Mouse (Mus musculus) macrophage (primary cell): ENCODE results near the gene Vmn2r86. TPM values are rescaled to one million over a fixed set of nuclear protein-coding genes. Genes with fewer than 3 reads are reported as not detected.
"Not testable (repeated sequence)": the region's sequence is repeated elsewhere in the genome, so short reads cannot be mapped to it uniquely, and the experiment has no call there.

Experiments
- H3K27ac ChIP-seq: fragments of 350-480 bp; formaldehyde crosslinking; 2 replicates; pipeline ENCODE4 v1.9.0; 2021
- H3K36me3 ChIP-seq: fragments of 350-480 bp; formaldehyde crosslinking; 2 replicates; pipeline ENCODE4 v1.9.0; 2021; ENCODE audit errors: inconsistent target
- H3K4me3 ChIP-seq: fragments of 350-480 bp; formaldehyde crosslinking; 2 replicates; pipeline ENCODE4 v1.9.0; 2021; ENCODE audit errors: inconsistent target
- H3K79me2 ChIP-seq: fragments of 350-480 bp; formaldehyde crosslinking; 2 replicates; pipeline ENCODE4 v1.9.0; 2021; ENCODE audit errors: inconsistent target
- WGBS: methylation state at CpG from one replicate; pipeline ENCODE4 v1.1.7; 2026; ENCODE audit warnings: inconsistent platforms; ENCODE audit not compliant: missing documents; 5-methylcytosine and 5-hydroxymethylcytosine counted together
- polyA plus RNA-seq: library from polyadenylated mRNA; stranded (reverse); fragments of 250-400 nt; gene quantifications from 3 replicates; pipeline ENCODE4 v1.2.4, GENCODE M21; 2018; ENCODE audit warnings: inconsistent platforms
- total RNA-seq, 78 experiments: library from RNA; depleted of rRNA; stranded (reverse); fragments of 250-400 nt; gene quantifications; 1 replicate in 9 of 78; 2 replicates in 24 of 78; 3 replicates in 43 of 78; 4 replicates in 2 of 78; pipeline ENCODE4 v1.2.4; 2018; ENCODE audit warnings: inconsistent platforms in 56 of 78

Gene Vmn2r86
- total RNA-seq (2018; cell fraction: chromatin; rRNA removed): not detected
- not detected for total RNA-seq (2018; cell fraction: cytosol; rRNA removed)
- total RNA-seq (2018; cell fraction: nucleus; rRNA removed): under 1 TPM in 1 of 26 experiments, not detected in 25; 0.06 TPM
- polyA plus RNA-seq: not detected in 3 replicates

GRCm38 (mm10) chr10:130455950-130456349, at the start of gene Vmn2r86:
TSS of gene Vmn2r86 (minus strand) at chr10:130456050.
- H3K27ac ChIP-seq, H3K79me2 ChIP-seq, H3K36me3 ChIP-seq, H3K4me3 ChIP-seq: not testable (repeated sequence)
- WGBS: 89% methylated on average over 1 of the region's 1 CpGs

- H3K36me3 ChIP-seq: no peaks in the 10 kb centered on the region
- no peak within 1 kb of the TSS for H3K27ac ChIP-seq
- no peak within 1 kb of the TSS for H3K4me3 ChIP-seq
- H3K79me2 ChIP-seq: no peaks in the 10 kb centered on the region
These were observed 41.4 kb upstream of the Vmn2r86 start, which contains the start of gene Vmn2r87 for GRCm38 (mm10) chr10:130497296-130497695. TSS of gene Vmn2r87 (minus strand) at chr10:130497396.

GRCm38 (mm10) chr10:130470311-130470760, 14.5 kb upstream of the Vmn2r86 start:
- no peak overlapping the region for H3K4me3 ChIP-seq
- H3K27ac ChIP-seq: no peak overlapping the region
- no peaks in the 10 kb centered on the region for H3K79me2 ChIP-seq
- 4% methylated on average over 35 of the region's 36 CpGs for WGBS
- no peaks in the 10 kb centered on the region for H3K36me3 ChIP-seq

GRCm38 (mm10) chr10:130444776-130445175, 11.1 kb downstream of the Vmn2r86 start:
- H3K36me3 ChIP-seq: no peaks in the 10 kb centered on the region
- H3K27ac ChIP-seq: no peak overlapping the region
- H3K79me2 ChIP-seq: no peaks in the 10 kb centered on the region
- 89% methylated on average over 14 of the region's 21 CpGs for WGBS
- no peak overlapping the region for H3K4me3 ChIP-seq

GRCm38 (mm10) chr10:130434185-130434898, 21.5 kb downstream of the Vmn2r86 start:
- 91% methylated on average over 10 of the region's 11 CpGs for WGBS
- not testable (repeated sequence) for H3K79me2 ChIP-seq, H3K36me3 ChIP-seq, H3K4me3 ChIP-seq, H3K27ac ChIP-seq

- not testable (repeated sequence) for H3K4me3 ChIP-seq, H3K79me2 ChIP-seq, H3K27ac ChIP-seq, H3K36me3 ChIP-seq
These were observed 26.2 kb downstream of the Vmn2r86 start, which contains the start of gene Vmn2r85 for GRCm38 (mm10) chr10:130429603-130430002. TSS of gene Vmn2r85 (minus strand) at chr10:130429703.

- H3K79me2 ChIP-seq, H3K36me3 ChIP-seq, H3K4me3 ChIP-seq, H3K27ac ChIP-seq: not testable (repeated sequence)
- 13% methylated on average over 2 of the region's 2 CpGs for WGBS
These were observed 33.5 kb downstream of the Vmn2r86 start for GRCm38 (mm10) chr10:130422368-130422767.

GRCm38 (mm10) chr10:130420401-130420800, 35.4 kb downstream of the Vmn2r86 start:
- Histone ChIP-seq H3K4me3 (no peak overlapping the region), H3K27ac (no peak overlapping the region), H3K79me2 (no peaks in the 10 kb centered on the region), H3K36me3 (no peaks in the 10 kb centered on the region)
- WGBS: 87% methylated on average over 3 of the region's 3 CpGs

GRCm38 (mm10) chr10:130419954-130420353, 35.9 kb downstream of the Vmn2r86 start:
- not testable (repeated sequence) for H3K36me3 ChIP-seq, H3K4me3 ChIP-seq, H3K79me2 ChIP-seq, H3K27ac ChIP-seq
- 84% methylated on average over 2 of the region's 2 CpGs for WGBS

GRCm38 (mm10) chr10:130416352-130416751, 39.5 kb downstream of the Vmn2r86 start:
- H3K27ac ChIP-seq, H3K4me3 ChIP-seq, H3K79me2 ChIP-seq, H3K36me3 ChIP-seq: not testable (repeated sequence)

- H3K4me3 ChIP-seq, H3K27ac ChIP-seq, H3K36me3 ChIP-seq, H3K79me2 ChIP-seq: not testable (repeated sequence)
- WGBS: 83% methylated on average over 6 of the region's 35 CpGs
These were observed 43.6 kb downstream of the Vmn2r86 start for GRCm38 (mm10) chr10:130412167-130412698.

- no peak within 1 kb of the TSS for H3K4me3 ChIP-seq
- H3K79me2 ChIP-seq: no peaks in the 10 kb centered on the region
These were observed 61.6 kb downstream of the Vmn2r86 start, which contains the start of gene Vmn2r84 for GRCm38 (mm10) chr10:130394232-130394631. TSS of gene Vmn2r84 (minus strand) at chr10:130394332.

More at GRCm38 (mm10) chr10:130394232-130394631, 61.6 kb downstream of the Vmn2r86 start, which contains the start of gene Vmn2r84:
- Histone ChIP-seq H3K27ac (no peak within 1 kb of the TSS), H3K36me3 (no peaks in the 10 kb centered on the region)

Other genes with a start within 250 kb of the Vmn2r86 start
- not detected in 3 replicates for gene Olfr827, start 241.6 kb downstream of the Vmn2r86 start, polyA plus RNA-seq
- not detected in 3 replicates for gene Neurod4, start 175.8 kb downstream of the Vmn2r86 start, polyA plus RNA-seq
- gene Tespa1, start 133.2 kb downstream of the Vmn2r86 start, polyA plus RNA-seq: 0.16 TPM in 1 of 3 replicates, not detected in the others
- not detected in 3 replicates for gene Vmn2r84, start 61.7 kb downstream of the Vmn2r86 start, polyA plus RNA-seq
- gene Vmn2r85, start 26.3 kb downstream of the Vmn2r86 start, polyA plus RNA-seq: not detected in 3 replicates
- not detected in 3 replicates for gene Vmn2r87, start 41.3 kb upstream of the Vmn2r86 start, polyA plus RNA-seq